Mouse (Mus musculus): ENCODE measurements around the gene Ggta1. TPM values are rescaled to one million over a fixed set of nuclear protein-coding genes. Genes with fewer than 3 reads are reported as not detected.

The Ggta1 gene
- polyA plus RNA-seq, 2 experiments = 6.3 to 7.6 TPM

GRCm38 (mm10) chr2:35483402-35483801 is 20.4 kb upstream of the Ggta1 start:
- no peak overlapping the region for H3K27ac ChIP-seq
- H3K36me3 ChIP-seq (replicated peaks; ENCODE audit: control insufficient read depth, insufficient read depth, low read depth) = no peaks in the 10 kb centered on the region
- H3K4me3 ChIP-seq (ENCODE audit: insufficient read depth in 1 of 2, low read depth in 2 of 2, low read length in 2 of 2) = no peak overlapping the region
- 81% methylated on average over 9 of the region's 9 CpGs for WGBS (ENCODE audit: insufficient replicate concordance)
- no peak for ATAC-seq (ENCODE audit: insufficient read depth)
- H3K9me3 ChIP-seq (ENCODE audit: control insufficient read depth, low read length) = no peaks in the 10 kb centered on the region
- H3K4me2 ChIP-seq (ENCODE audit: low read depth) = no peak overlapping the region
- no peak overlapping the region for H3K9ac ChIP-seq (replicated peaks)
- H3K4me1 ChIP-seq (replicated peaks; ENCODE audit: control insufficient read depth in 2 of 2, insufficient read depth in 2 of 2, low read length in 1 of 2) = peaks cover 0 to 20% of the 10 kb centered on the region in 2 experiments; a peak in 3 of 4 replicates
- no peaks in the 10 kb centered on the region for H3K27me3 ChIP-seq (ENCODE audit: control insufficient read depth, insufficient read depth, low read length)
- TF ChIP-seq CTCF (IDR thresholded peaks at IDR 0.05; ENCODE audit: low read depth) (no peak), EP300 (IDR thresholded peaks at IDR 0.05; ENCODE audit: low read depth) (no peak)
- no peak for DNase-seq (ENCODE audit: low read depth in 3 of 3, low spot score in 3 of 3)

GRCm38 (mm10) chr2:35481322-35481990 is 18.4 kb upstream of the Ggta1 start:
- H3K27me3 ChIP-seq (ENCODE audit: control insufficient read depth, insufficient read depth, low read length) = no peaks in the 10 kb centered on the region
- no peak overlapping the region for H3K27ac ChIP-seq
- H3K4me1 ChIP-seq (replicated peaks; ENCODE audit: control insufficient read depth in 2 of 2, insufficient read depth in 2 of 2, low read length in 1 of 2) = peaks cover 0 to 14% of the 10 kb centered on the region in 2 experiments; a peak in 3 of 4 replicates
- ATAC-seq (ENCODE audit: insufficient read depth) (no peak), DNase-seq (ENCODE audit: low read depth in 3 of 3, low spot score in 3 of 3) (no peak)
- WGBS (ENCODE audit: insufficient replicate concordance) = 68% methylated on average over 7 of the region's 7 CpGs
- no peak overlapping the region for H3K9ac ChIP-seq (replicated peaks)
- TF ChIP-seq CTCF (IDR thresholded peaks at IDR 0.05; ENCODE audit: low read depth) (no peak), EP300 (IDR thresholded peaks at IDR 0.05; ENCODE audit: low read depth) (no peak)
- no peak overlapping the region for H3K4me3 ChIP-seq (ENCODE audit: insufficient read depth in 1 of 2, low read depth in 2 of 2, low read length in 2 of 2)
- no peaks in the 10 kb centered on the region for H3K36me3 ChIP-seq (replicated peaks; ENCODE audit: control insufficient read depth, insufficient read depth, low read depth)
- H3K4me2 ChIP-seq (ENCODE audit: low read depth) = no peak overlapping the region
- no peaks in the 10 kb centered on the region for H3K9me3 ChIP-seq (ENCODE audit: control insufficient read depth, low read length)

- Histone ChIP-seq H3K4me1 (replicated peaks; ENCODE audit: control insufficient read depth in 2 of 2, insufficient read depth in 2 of 2, low read length in 1 of 2) (peaks cover 0 to 14% of the 10 kb centered on the region in 2 experiments; a peak in 3 of 4 replicates), H3K27me3 (ENCODE audit: control insufficient read depth, insufficient read depth, low read length) (no peaks in the 10 kb centered on the region), H3K4me2 (ENCODE audit: low read depth) (no peak overlapping the region), H3K27ac (no peak overlapping the region), H3K9ac (replicated peaks) (no peak overlapping the region), H3K9me3 (ENCODE audit: control insufficient read depth, low read length) (no peaks in the 10 kb centered on the region), H3K36me3 (replicated peaks; ENCODE audit: control insufficient read depth, insufficient read depth, low read depth) (no peaks in the 10 kb centered on the region), H3K4me3 (ENCODE audit: insufficient read depth in 1 of 2, low read depth in 2 of 2, low read length in 2 of 2) (no peak overlapping the region)
- TF ChIP-seq CTCF (IDR thresholded peaks at IDR 0.05; ENCODE audit: low read depth) (no peak), EP300 (IDR thresholded peaks at IDR 0.05; ENCODE audit: low read depth) (no peak)
- ATAC-seq (ENCODE audit: insufficient read depth) = no peak
- 19% methylated on average over 3 of the region's 3 CpGs for WGBS (ENCODE audit: insufficient replicate concordance)
- no peak for DNase-seq (ENCODE audit: low read depth in 3 of 3, low spot score in 3 of 3)
Observed at GRCm38 (mm10) chr2:35480073-35480472, 17.0 kb upstream of the Ggta1 start.

GRCm38 (mm10) chr2:35478812-35479122 is 15.7 kb upstream of the Ggta1 start:
- Histone ChIP-seq H3K9ac (replicated peaks) (no peak overlapping the region), H3K9me3 (ENCODE audit: control insufficient read depth, low read length) (no peaks in the 10 kb centered on the region), H3K27ac (no peak overlapping the region), H3K27me3 (ENCODE audit: control insufficient read depth, insufficient read depth, low read length) (no peaks in the 10 kb centered on the region), H3K4me3 (ENCODE audit: insufficient read depth in 1 of 2, low read depth in 2 of 2, low read length in 2 of 2) (no peak overlapping the region), H3K36me3 (replicated peaks; ENCODE audit: control insufficient read depth, insufficient read depth, low read depth) (no peaks in the 10 kb centered on the region), H3K4me2 (ENCODE audit: low read depth) (no peak overlapping the region), H3K4me1 (replicated peaks; ENCODE audit: control insufficient read depth in 2 of 2, insufficient read depth in 2 of 2, low read length in 1 of 2) (peaks cover 0 to 14% of the 10 kb centered on the region in 2 experiments; a peak in 3 of 4 replicates)
- DNase-seq (ENCODE audit: low read depth in 3 of 3, low spot score in 3 of 3) (no peak), ATAC-seq (ENCODE audit: insufficient read depth) (no peak)
- 64% methylated on average over 3 of the region's 3 CpGs for WGBS (ENCODE audit: insufficient replicate concordance)
- TF ChIP-seq EP300 (IDR thresholded peaks at IDR 0.05; ENCODE audit: low read depth) (no peak), CTCF (IDR thresholded peaks at IDR 0.05; ENCODE audit: low read depth) (no peak)

- no peak for ATAC-seq (ENCODE audit: insufficient read depth)
- Histone ChIP-seq H3K36me3 (replicated peaks; ENCODE audit: control insufficient read depth, insufficient read depth, low read depth) (no peaks in the 10 kb centered on the region), H3K4me3 (ENCODE audit: insufficient read depth in 1 of 2, low read depth in 2 of 2, low read length in 2 of 2) (no peak overlapping the region), H3K27me3 (ENCODE audit: control insufficient read depth, insufficient read depth, low read length) (no peaks in the 10 kb centered on the region), H3K4me1 (replicated peaks; ENCODE audit: control insufficient read depth in 2 of 2, insufficient read depth in 2 of 2, low read length in 1 of 2) (peaks cover 0 to 14% of the 10 kb centered on the region in 2 experiments; a peak in 3 of 4 replicates), H3K27ac (no peak overlapping the region), H3K9me3 (ENCODE audit: control insufficient read depth, low read length) (no peaks in the 10 kb centered on the region), H3K9ac (replicated peaks) (no peak overlapping the region), H3K4me2 (ENCODE audit: low read depth) (no peak overlapping the region)
- DNase-seq (ENCODE audit: low read depth in 3 of 3, low spot score in 3 of 3) = no peak
- TF ChIP-seq CTCF (IDR thresholded peaks at IDR 0.05; ENCODE audit: low read depth) (no peak), EP300 (IDR thresholded peaks at IDR 0.05; ENCODE audit: low read depth) (no peak)
- 76% methylated on average over 10 of the region's 10 CpGs for WGBS (ENCODE audit: insufficient replicate concordance)
Observed at GRCm38 (mm10) chr2:35477999-35478811, 15.2 kb upstream of the Ggta1 start.
